Mouse (Mus musculus) forebrain, embryonic 16.5 days (tissue): ENCODE measurements at regions not wholly inside any gene's neighbourhood (a gene's known extent, or its start where the extent isn't known, plus 50 kb on each side); places are given as distances from the start of the nearest gene placed in this dataset.

Source experiments
- ATAC-seq: fragments of 200-750 bp; cut with Nextera tagmentation; 2 replicates; pipeline ENCODE4 v1.8.0; 2017; ENCODE audit warnings: mild to moderate bottlenecking, moderate library complexity
- H3K27ac ChIP-seq: fragments of 300-500 bp; sonication (generic); 2 replicates; pipeline ENCODE4 v1.5.1; 2014; ENCODE audit warnings: low read length, control low read depth
- H3K27me3 ChIP-seq: fragments of 300-500 bp; sonication (generic); replicated peaks from 2 replicates; pipeline ENCODE4 v1.6.1; 2014; ENCODE audit warnings: low read length; ENCODE audit not compliant: control insufficient read depth, insufficient read depth
- H3K36me3 ChIP-seq: fragments of 300-500 bp; sonication (generic); 2 replicates; pipeline ENCODE4 v1.6.1; 2014; ENCODE audit not compliant: control insufficient read depth, insufficient read depth
- H3K4me1 ChIP-seq: fragments of 300-500 bp; sonication (generic); replicated peaks from 2 replicates; pipeline ENCODE4 v1.6.1; 2014; ENCODE audit warnings: low read length; ENCODE audit not compliant: control insufficient read depth, insufficient read depth
- H3K4me2 ChIP-seq: fragments of 300-500 bp; sonication (generic); 2 replicates; pipeline ENCODE4 v1.6.1; 2014; ENCODE audit warnings: mild to moderate bottlenecking, low read length, control low read depth
- H3K4me3 ChIP-seq: fragments of 300-500 bp; sonication (generic); replicated peaks from 2 replicates; pipeline ENCODE4 v1.5.1; 2014; ENCODE audit warnings: mild to moderate bottlenecking, low read length, control low read depth
- H3K9ac ChIP-seq: fragments of 300-500 bp; sonication (generic); replicated peaks from 2 replicates; pipeline ENCODE4 v1.6.1; 2014; ENCODE audit warnings: low read depth, low read length, control low read depth
- H3K9me3 ChIP-seq: fragments of 300-500 bp; sonication (generic); 2 replicates; pipeline ENCODE4 v1.6.1; 2016; ENCODE audit warnings: low read length; ENCODE audit not compliant: control insufficient read depth
- WGBS: fragments of 180-500 bp; shearing (Covaris S2); extraction: QIAGEN DNeasy Blood & Tissue Kit; methylation state at CpG from one replicate; pipeline ENCODE4 v1.1.7; 2014; 5-methylcytosine and 5-hydroxymethylcytosine counted together

- no peaks in the 10 kb centered on the region for H3K27me3 ChIP-seq
- H3K9me3 ChIP-seq, result no peaks in the 10 kb centered on the region
- no peak overlapping the region for H3K9ac ChIP-seq
- peaks cover 71% of the 10 kb centered on the region for H3K4me1 ChIP-seq
- H3K4me3 ChIP-seq, result no peak overlapping the region
- 12% methylated on average over 4 of the region's 4 CpGs for WGBS
- H3K36me3 ChIP-seq, result no peaks in the 10 kb centered on the region
- no peak overlapping the region for H3K4me2 ChIP-seq
- peak overlapping the region; percentile 86 for H3K27ac ChIP-seq
- ATAC-seq, result 0 out of 2 replicates have a peak, but pooled peaks have one; percentile 9
Measured at GRCm38 (mm10) chr9:120866709-120867108, 62.3 kb upstream of the Ctnnb1 start.

- WGBS, result 49% methylated on average over 2 of the region's 2 CpGs
- peaks cover 66% of the 10 kb centered on the region for H3K4me1 ChIP-seq
- H3K36me3 ChIP-seq, result no peaks in the 10 kb centered on the region
- no peak for ATAC-seq
- H3K9ac ChIP-seq, result no peak overlapping the region
- H3K27me3 ChIP-seq, result no peaks in the 10 kb centered on the region
- H3K27ac ChIP-seq, result no peak overlapping the region
- no peaks in the 10 kb centered on the region for H3K9me3 ChIP-seq
- no peak overlapping the region for H3K4me2 ChIP-seq
- no peak overlapping the region for H3K4me3 ChIP-seq
Measured at GRCm38 (mm10) chr9:120867861-120868260, 61.2 kb upstream of the Ctnnb1 start.

GRCm38 (mm10) chr9:120868330-120868729 is 60.7 kb upstream of the Ctnnb1 start:
- Histone ChIP-seq H3K4me2 (no peak overlapping the region), H3K9me3 (no peaks in the 10 kb centered on the region), H3K4me1 (peaks cover 66% of the 10 kb centered on the region), H3K4me3 (no peak overlapping the region), H3K27ac (peak overlapping the region; percentile 99), H3K27me3 (no peaks in the 10 kb centered on the region), H3K9ac (no peak overlapping the region), H3K36me3 (no peaks in the 10 kb centered on the region)
- WGBS, result 87% methylated on average over 4 of the region's 4 CpGs
- ATAC-seq, result no peak

GRCm38 (mm10) chr9:120869432-120870081 is 59.5 kb upstream of the Ctnnb1 start:
- ATAC-seq, result peak; percentile 90
- WGBS, result 5% methylated on average over 19 of the region's 19 CpGs
- Histone ChIP-seq H3K4me3 (peak overlapping the region; percentile 13), H3K36me3 (no peaks in the 10 kb centered on the region), H3K4me2 (peak overlapping the region; percentile 50), H3K9me3 (no peaks in the 10 kb centered on the region), H3K4me1 (peaks cover 66% of the 10 kb centered on the region), H3K27me3 (no peaks in the 10 kb centered on the region), H3K27ac (peak overlapping the region; percentile 99), H3K9ac (peak overlapping the region; percentile 55)

GRCm38 (mm10) chr9:120873293-120873692 is 55.7 kb upstream of the Ctnnb1 start:
- Histone ChIP-seq H3K4me1 (peaks cover 35% of the 10 kb centered on the region), H3K27me3 (no peaks in the 10 kb centered on the region), H3K9ac (no peak overlapping the region), H3K4me3 (no peak overlapping the region), H3K4me2 (no peak overlapping the region), H3K9me3 (no peaks in the 10 kb centered on the region), H3K27ac (no peak overlapping the region), H3K36me3 (no peaks in the 10 kb centered on the region)
- ATAC-seq, result no peak
- WGBS, result 90% methylated on average over 3 of the region's 3 CpGs

GRCm38 (mm10) chr9:120874416-120874976 is 54.5 kb upstream of the Ctnnb1 start:
- Histone ChIP-seq H3K4me3 (no peak overlapping the region), H3K9me3 (no peaks in the 10 kb centered on the region), H3K27ac (no peak overlapping the region), H3K9ac (no peak overlapping the region), H3K4me1 (peaks cover 24% of the 10 kb centered on the region), H3K27me3 (no peaks in the 10 kb centered on the region), H3K36me3 (no peaks in the 10 kb centered on the region), H3K4me2 (no peak overlapping the region)
- no peak for ATAC-seq
- WGBS, result 97% methylated on average over 5 of the region's 5 CpGs

GRCm38 (mm10) chr9:120877101-120877500 is 51.9 kb upstream of the Ctnnb1 start:
- Histone ChIP-seq H3K9me3 (no peaks in the 10 kb centered on the region), H3K4me2 (no peak overlapping the region), H3K4me1 (no peaks in the 10 kb centered on the region), H3K27ac (no peak overlapping the region), H3K36me3 (no peaks in the 10 kb centered on the region), H3K27me3 (no peaks in the 10 kb centered on the region), H3K4me3 (no peak overlapping the region), H3K9ac (no peak overlapping the region)
- 84% methylated on average over 2 of the region's 2 CpGs for WGBS
- ATAC-seq, result no peak
